Mouse (Mus musculus) R1 (cell line): ENCODE data around the gene Snrnp48.
A peak's percentile ranks its signal among the peaks of the same experiment; 100 is the strongest.

Experiments
- DNase-seq: peaks from one replicate; pipeline ENCODE4 v3.0.0-alpha.2; 2018; ENCODE audit warnings: low read depth, low spot score

Gene Snrnp48

GRCm38 (mm10) chr13:38204702-38205482 is at the start of gene Snrnp48:
TSS of gene Snrnp48 (plus strand) at chr13:38204938.
- DNase-seq, result peak; percentile 95

- DNase-seq, result peak; percentile 71
Observed at GRCm38 (mm10) chr13:38155523-38155922, 49.2 kb upstream of the Snrnp48 start.

- peak; percentile 44 for DNase-seq
Observed at GRCm38 (mm10) chr13:38157635-38158034, 47.1 kb upstream of the Snrnp48 start.

GRCm38 (mm10) chr13:38162002-38162401 is 42.7 kb upstream of the Snrnp48 start:
- DNase-seq, result peak; percentile 36

- peak; percentile 40 for DNase-seq
Observed at GRCm38 (mm10) chr13:38162668-38163067, 42.1 kb upstream of the Snrnp48 start.

GRCm38 (mm10) chr13:38164932-38165331 is 39.8 kb upstream of the Snrnp48 start:
- DNase-seq, result no peak

- no peak for DNase-seq
Observed at GRCm38 (mm10) chr13:38167056-38167455, 37.7 kb upstream of the Snrnp48 start.

GRCm38 (mm10) chr13:38170707-38171144 is 34.0 kb upstream of the Snrnp48 start:
- DNase-seq, result peak; percentile 84

- DNase-seq, result no peak
Observed at GRCm38 (mm10) chr13:38193406-38193805, 11.3 kb upstream of the Snrnp48 start.

- no peak for DNase-seq
Observed at GRCm38 (mm10) chr13:38201413-38201812, 3.3 kb upstream of the Snrnp48 start.

- DNase-seq, result peak; percentile 31
Observed at GRCm38 (mm10) chr13:38204171-38204570, 567 bp upstream of the Snrnp48 start.

- DNase-seq, result no peak
Observed at GRCm38 (mm10) chr13:38211122-38211521, 6.4 kb downstream of the Snrnp48 start.

GRCm38 (mm10) chr13:38218686-38219085 is 13.9 kb downstream of the Snrnp48 start:
- DNase-seq, result no peak

GRCm38 (mm10) chr13:38220331-38220730 is 15.6 kb downstream of the Snrnp48 start:
- DNase-seq, result no peak

GRCm38 (mm10) chr13:38230177-38230821 is 25.6 kb downstream of the Snrnp48 start:
- DNase-seq, result peak; percentile 8

GRCm38 (mm10) chr13:38232411-38232810 is 27.7 kb downstream of the Snrnp48 start:
- no peak for DNase-seq

GRCm38 (mm10) chr13:38232856-38233625 is 28.3 kb downstream of the Snrnp48 start:
- DNase-seq, result no peak

- peak; percentile 47 for DNase-seq
Observed at GRCm38 (mm10) chr13:38234651-38235050, 29.9 kb downstream of the Snrnp48 start.

- DNase-seq, result peak; percentile 84
Observed at GRCm38 (mm10) chr13:38235370-38235769, 30.6 kb downstream of the Snrnp48 start.

GRCm38 (mm10) chr13:38248151-38248550 is 43.4 kb downstream of the Snrnp48 start:
- DNase-seq, result no peak

GRCm38 (mm10) chr13:38251226-38251625 is 46.5 kb downstream of the Snrnp48 start:
- no peak for DNase-seq

- no peak for DNase-seq
Observed at GRCm38 (mm10) chr13:38253696-38254095, 49.0 kb downstream of the Snrnp48 start.
